Mouse (Mus musculus) heart, embryonic 12.5 days (tissue): Measurements from ENCODE around the gene Zfp748. TPM values are rescaled to one million over a fixed set of nuclear protein-coding genes. Genes with fewer than 3 reads are reported as not detected.

Source experiments
- polyA plus RNA-seq: library from polyadenylated mRNA; unstranded; fragments of >200 nt; fragmentation: Nextera tagmentation; extraction: Ambion mirVana; gene quantifications from 2 replicates; pipeline ENCODE4 v1.2.1, GENCODE M21; 2016

Zfp748 gene
- polyA plus RNA-seq, 1 experiment from 2014 or later = 9.9 TPM

Other genes with a start within 250 kb of the Zfp748 start
- gene Zfp457, start 247.3 kb downstream of the Zfp748 start, polyA plus RNA-seq = 0.45 and 0.78 TPM in 2 replicates
- 2.2 and 2.5 TPM in 2 replicates for gene Zfp595, start 221.3 kb downstream of the Zfp748 start, polyA plus RNA-seq
- gene Gm28044, start 193.3 kb downstream of the Zfp748 start, polyA plus RNA-seq = 0.59 and 2.2 TPM in 2 replicates
- 0.80 and 0.93 TPM in 2 replicates for gene Zfp953, start 193.2 kb downstream of the Zfp748 start, polyA plus RNA-seq
- 0.23 and 0.41 TPM in 2 replicates for gene Gm28041, start 178.1 kb downstream of the Zfp748 start, polyA plus RNA-seq
- 1.3 and 1.4 TPM in 2 replicates for gene Zfp456, start 178.0 kb downstream of the Zfp748 start, polyA plus RNA-seq
- 3.2 and 3.9 TPM in 2 replicates for gene Zfp429, start 154.0 kb downstream of the Zfp748 start, polyA plus RNA-seq
- 0.17 and 0.69 TPM in 2 replicates for gene Zfp459, start 132.4 kb downstream of the Zfp748 start, polyA plus RNA-seq
- gene Zfp874a, start 102.2 kb downstream of the Zfp748 start, polyA plus RNA-seq = 6.2 and 7.2 TPM in 2 replicates
- 1.3 and 2.0 TPM in 2 replicates for gene Zfp874b, start 69.6 kb downstream of the Zfp748 start, polyA plus RNA-seq
- 10.5 and 11.2 TPM in 2 replicates for gene Zfp58, start 53.3 kb downstream of the Zfp748 start, polyA plus RNA-seq
- not detected in 2 replicates for gene Gm26965, start 27.7 kb downstream of the Zfp748 start, polyA plus RNA-seq
- 17.3 and 18.2 TPM in 2 replicates for gene Zfp87, start 27.7 kb downstream of the Zfp748 start, polyA plus RNA-seq
- 2.4 and 2.9 TPM in 2 replicates for gene Zfp729b, start 55.9 kb upstream of the Zfp748 start, polyA plus RNA-seq
- gene Gm49345, start 83.9 kb upstream of the Zfp748 start, polyA plus RNA-seq = not detected in 2 replicates
- 1.7 and 2.3 TPM in 2 replicates for gene Zfp729a, start 84.0 kb upstream of the Zfp748 start, polyA plus RNA-seq
- 7.5 and 7.8 TPM in 2 replicates for gene Zfp738, start 133.2 kb upstream of the Zfp748 start, polyA plus RNA-seq
- 4.2 and 5.0 TPM in 2 replicates for gene Zfp65, start 175.3 kb upstream of the Zfp748 start, polyA plus RNA-seq
- 2.6 and 3.3 TPM in 2 replicates for gene Zfp85, start 201.4 kb upstream of the Zfp748 start, polyA plus RNA-seq
- gene Zfp493, start 225.9 kb upstream of the Zfp748 start, polyA plus RNA-seq = 1.7 and 2.5 TPM in 2 replicates